Mouse (Mus musculus) megakaryocyte, adult 5-6 weeks (primary cell): ENCODE results near the gene Fem1a. TPM values are rescaled to one million over a fixed set of nuclear protein-coding genes. Genes with fewer than 3 reads are reported as not detected.

Experiments
- ATAC-seq: 2 replicates; pipeline ENCODE4 v1.8.0; 2016; ENCODE audit warnings: mild to moderate bottlenecking, inconsistent platforms; ENCODE audit not compliant: poor library complexity, severe bottlenecking
- total RNA-seq, 2 experiments: library from RNA; stranded (forward) in 1 of 2; stranded (reverse) in 1 of 2; fragments of 153-499, 151-499 nt in 1 of 2; fragments of 221-1000, 200-1000 nt in 1 of 2; gene quantifications; 2 replicates each; pipeline versions ENCODE4 v1.2.3 to v1.2.4; 2015 to 2017

Fem1a gene
- total RNA-seq, 2 experiments from 2014 or later: 11.8 to 16.9 TPM

- no peak for ATAC-seq
Observed at GRCm38 (mm10) chr17:56300186-56300585, 43.6 kb downstream of the Fem1a start, which contains the start of gene Arrdc5. Gene Arrdc5 (minus strand): TSS chr17:56300286.

- no peak for ATAC-seq
Observed at GRCm38 (mm10) chr17:56302363-56302996, 45.9 kb downstream of the Fem1a start.

- ATAC-seq: peak; percentile 69
Observed at GRCm38 (mm10) chr17:56303160-56303846, 46.7 kb downstream of the Fem1a start, which contains the start of gene Uhrf1. Gene Uhrf1 (plus strand): TSS chr17:56303321.

- ATAC-seq: peak; percentile 90
Observed at GRCm38 (mm10) chr17:56303847-56304586, 47.4 kb downstream of the Fem1a start.

DNA sequence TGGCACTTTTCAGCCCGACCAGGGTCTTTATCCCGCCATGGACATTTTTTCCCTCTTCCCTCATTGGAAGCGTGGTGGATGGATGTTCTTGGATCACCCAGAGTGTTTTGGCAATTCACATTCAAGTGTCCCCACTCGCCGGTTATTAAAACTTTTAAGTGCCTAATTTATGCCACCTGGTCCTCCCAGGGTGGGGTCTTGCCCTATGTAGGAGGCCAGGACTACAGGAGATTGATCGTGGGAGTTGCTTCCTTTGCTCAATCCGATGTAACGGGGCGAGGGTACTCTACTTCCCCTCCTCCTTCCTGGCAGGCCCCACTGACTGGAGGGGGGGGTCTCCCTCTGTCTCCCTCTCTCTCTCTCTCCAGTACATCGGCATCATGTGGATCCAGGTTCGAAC is 48.1 kb downstream of the Fem1a start:
- no peak for ATAC-seq

DNA sequence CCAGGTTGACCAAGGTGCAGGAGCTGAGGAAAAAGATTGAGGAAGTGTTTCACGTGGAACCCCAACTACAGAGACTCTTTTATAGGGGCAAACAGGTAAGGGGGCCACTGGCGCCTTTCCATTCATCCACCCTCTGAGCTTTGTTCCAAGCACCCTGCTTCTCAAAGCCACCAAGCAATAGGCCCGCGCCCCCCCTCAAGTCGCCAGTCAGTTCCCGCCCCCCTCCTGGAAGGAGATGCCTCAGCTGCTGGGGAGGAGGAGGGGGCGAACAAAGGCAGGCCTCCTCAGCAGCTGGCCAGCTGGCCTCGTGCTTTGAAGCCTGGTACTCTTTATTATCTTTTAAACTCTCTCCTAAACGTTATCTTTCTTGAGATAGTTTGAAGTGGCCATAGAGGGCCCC is 48.5 kb downstream of the Fem1a start:
- ATAC-seq: no peak

- ATAC-seq: no peak
Observed at GRCm38 (mm10) chr17:56305826-56306225, 49.2 kb downstream of the Fem1a start.

DNA sequence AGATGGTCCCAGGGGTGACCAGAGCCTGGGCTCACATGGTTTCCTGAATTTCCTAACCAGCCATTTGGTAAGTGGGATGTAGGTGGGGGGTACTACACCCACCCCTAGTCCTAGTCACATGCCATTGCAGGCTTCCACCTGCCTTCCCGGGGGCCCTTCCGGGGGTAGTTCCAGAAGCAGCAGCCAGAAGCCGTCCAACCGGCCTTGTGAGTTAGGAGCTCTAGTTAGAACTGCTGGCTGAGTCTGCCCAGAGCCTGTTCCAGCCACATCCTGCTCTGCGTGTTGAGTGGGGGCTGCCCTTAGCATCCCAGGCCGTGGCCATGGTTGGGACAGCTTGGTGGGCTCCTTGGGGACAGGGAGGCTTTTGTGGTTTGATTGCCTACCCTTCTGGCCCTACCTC is 51.5 kb downstream of the Fem1a start:
- no peak for ATAC-seq

- no peak for ATAC-seq
Observed at GRCm38 (mm10) chr17:56309191-56309945, 52.8 kb downstream of the Fem1a start.

Other genes starting within 250 kb of the Fem1a start
- gene Sh3gl1, start 220.2 kb upstream of the Fem1a start, total RNA-seq (2015): 21.7 and 22.3 TPM in 2 replicates
- 28.4 and 35.0 TPM in 2 replicates for gene Sh3gl1, start 220.2 kb upstream of the Fem1a start, total RNA-seq (2017)
- gene Chaf1a, start 216.4 kb upstream of the Fem1a start, total RNA-seq (2015): 8.1 and 9.6 TPM in 2 replicates
- gene Chaf1a, start 216.4 kb upstream of the Fem1a start, total RNA-seq (2017): 18.3 and 22.2 TPM in 2 replicates
- 12.9 and 13.2 TPM in 2 replicates for gene Ubxn6, start 181.8 kb upstream of the Fem1a start, total RNA-seq (2015)
- gene Ubxn6, start 181.8 kb upstream of the Fem1a start, total RNA-seq (2017): 17.0 and 30.7 TPM in 2 replicates
- gene Hdgfl2, start 177.2 kb upstream of the Fem1a start, total RNA-seq (2015): 14.9 and 17.9 TPM in 2 replicates
- 43.4 and 52.8 TPM in 2 replicates for gene Hdgfl2, start 177.2 kb upstream of the Fem1a start, total RNA-seq (2017)
- 0.09 TPM in 2 replicates for gene Plin4, start 147.0 kb upstream of the Fem1a start, total RNA-seq (2015)
- gene Plin4, start 147.0 kb upstream of the Fem1a start, total RNA-seq (2017): 0.18 TPM in 1 of 2 replicates, not detected in the other
- 0.18 TPM in 1 of 2 replicates, not detected in the other for gene Plin5, start 139.2 kb upstream of the Fem1a start, total RNA-seq (2015)
- gene Plin5, start 139.2 kb upstream of the Fem1a start, total RNA-seq (2017): 0.45 TPM in 1 of 2 replicates, not detected in the other
- gene Lrg1, start 134.8 kb upstream of the Fem1a start, total RNA-seq (2015): 17.6 and 20.1 TPM in 2 replicates
- gene Lrg1, start 134.8 kb upstream of the Fem1a start, total RNA-seq (2017): 23.9 and 33.9 TPM in 2 replicates
- gene Sema6b, start 116.5 kb upstream of the Fem1a start, total RNA-seq (2015): 1.5 TPM in 2 replicates
- 2.0 and 2.7 TPM in 2 replicates for gene Sema6b, start 116.5 kb upstream of the Fem1a start, total RNA-seq (2017)
- 4.3 and 4.4 TPM in 2 replicates for gene Tnfaip8l1, start 94.3 kb upstream of the Fem1a start, total RNA-seq (2015)
- gene Tnfaip8l1, start 94.3 kb upstream of the Fem1a start, total RNA-seq (2017): 3.2 and 4.8 TPM in 2 replicates
- gene Mydgf, start 72.9 kb upstream of the Fem1a start, total RNA-seq (2015): 27.0 and 32.5 TPM in 2 replicates
- gene Mydgf, start 72.9 kb upstream of the Fem1a start, total RNA-seq (2017): 25.7 and 29.1 TPM in 2 replicates
- gene Dpp9, start 37.9 kb upstream of the Fem1a start, total RNA-seq (2015): 25.4 and 26.2 TPM in 2 replicates
- 17.3 and 18.1 TPM in 2 replicates for gene Dpp9, start 37.9 kb upstream of the Fem1a start, total RNA-seq (2017)
- 14.3 and 15.0 TPM in 2 replicates for gene Ticam1, start 20.0 kb downstream of the Fem1a start, total RNA-seq (2015)
- 6.0 and 6.1 TPM in 2 replicates for gene Ticam1, start 20.0 kb downstream of the Fem1a start, total RNA-seq (2017)
- 7.1 and 9.1 TPM in 2 replicates for gene Plin3, start 36.1 kb downstream of the Fem1a start, total RNA-seq (2015)
- gene Plin3, start 36.1 kb downstream of the Fem1a start, total RNA-seq (2017): 28.3 and 29.2 TPM in 2 replicates
- gene Arrdc5, start 43.5 kb downstream of the Fem1a start, total RNA-seq (2015): not detected in 2 replicates
- gene Arrdc5, start 43.5 kb downstream of the Fem1a start, total RNA-seq (2017): not detected in 2 replicates
- gene Uhrf1, start 46.5 kb downstream of the Fem1a start, total RNA-seq (2015): 39.3 and 52.3 TPM in 2 replicates
- 83.7 and 101 TPM in 2 replicates for gene Uhrf1, start 46.5 kb downstream of the Fem1a start, total RNA-seq (2017)
- 8.0 and 10.8 TPM in 2 replicates for gene Kdm4b, start 69.3 kb downstream of the Fem1a start, total RNA-seq (2015)
- 6.7 and 7.1 TPM in 2 replicates for gene Kdm4b, start 69.3 kb downstream of the Fem1a start, total RNA-seq (2017)
- 18.1 and 18.6 TPM in 2 replicates for gene Ptprs, start 219.7 kb downstream of the Fem1a start, total RNA-seq (2015)
- 17.3 and 52.6 TPM in 2 replicates for gene Ptprs, start 219.7 kb downstream of the Fem1a start, total RNA-seq (2017)